Mouse (Mus musculus) ES-Bruce4 (cell line): ENCODE results near the gene Clybl.

Experiments
- CTCF ChIP-seq: IDR thresholded peaks from one replicate; pipeline ENCODE4 v1.8.1; 2011; ENCODE audit warnings: low read depth, low read length
- POLR2A ChIP-seq: IDR thresholded peaks from one replicate; pipeline ENCODE4 v1.8.1; 2011; ENCODE audit warnings: low read length; ENCODE audit not compliant: insufficient read depth

GRCm38 (mm10) chr14:122313328-122313727 lies 131.8 kb downstream of the Clybl start:
- TF ChIP-seq CTCF (no peak), POLR2A (no peak)
